Mouse (Mus musculus) layer of hippocampus, postnatal 10 days (tissue): Measurements from ENCODE around the gene Emc4. TPM values are rescaled to one million over a fixed set of nuclear protein-coding genes. Genes with fewer than 3 reads are reported as not detected.

Source experiments
- DNase-seq, 2 experiments: peaks; one replicate each; pipeline ENCODE4 v3.0.0; 2021; ENCODE audit warnings: low spot score in 2 of 2
- total RNA-seq, 2 experiments: library from RNA; stranded (reverse); gene quantifications; 2 replicates each; pipeline ENCODE4 v1.2.3; 2021

Emc4 gene
- total RNA-seq, 2 experiments from 2014 or later: 146 to 165 TPM

- DNase-seq: no peak
Observed at GRCm38 (mm10) chr2:112341117-112341516, 26.7 kb downstream of the Emc4 start.

DNA sequence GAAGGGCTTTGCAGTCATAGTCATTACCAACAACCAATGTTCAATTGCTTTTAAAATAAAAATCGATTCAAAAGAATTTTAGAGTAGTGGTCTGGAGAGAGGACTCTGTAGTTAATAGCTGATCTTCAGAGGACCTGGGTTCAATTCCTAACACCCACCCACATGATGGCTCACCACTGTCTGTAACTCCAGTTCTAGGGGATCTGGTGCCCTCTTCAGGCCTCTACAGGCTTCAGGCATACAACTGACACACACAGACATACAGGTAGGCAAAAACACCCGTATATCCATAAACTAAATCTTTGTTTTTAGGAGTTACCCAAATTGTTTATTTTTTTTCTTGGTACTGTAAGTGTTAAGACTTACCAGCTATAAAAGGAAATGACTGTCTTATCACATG, 28.1 kb downstream of the Emc4 start:
- no peak for DNase-seq

- DNase-seq: no peak
Observed at GRCm38 (mm10) chr2:112337211-112337610, 30.6 kb downstream of the Emc4 start.

GRCm38 (mm10) chr2:112332051-112332898, 35.6 kb downstream of the Emc4 start:
- DNase-seq: no peak

GRCm38 (mm10) chr2:112328069-112328777, 39.6 kb downstream of the Emc4 start:
- DNase-seq: no peak

DNA sequence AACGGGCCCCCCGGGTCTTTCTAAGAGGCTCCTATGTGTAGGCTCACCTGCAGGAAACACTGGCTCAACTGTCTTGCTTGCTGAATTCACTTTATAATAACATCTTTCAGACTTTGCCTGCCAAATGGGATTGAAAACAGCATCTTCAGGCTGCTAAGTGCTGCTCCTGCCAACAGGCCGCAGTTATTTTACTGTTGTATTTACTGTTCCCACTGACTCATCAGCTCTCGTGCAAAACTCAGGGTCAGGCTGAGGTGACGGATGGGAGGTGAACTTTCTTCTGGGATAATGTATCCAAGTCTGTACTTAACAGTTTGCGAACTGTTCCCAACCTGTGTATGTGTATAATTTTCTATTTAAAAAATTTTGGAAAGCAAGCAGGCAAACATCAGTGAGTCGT, 48.9 kb downstream of the Emc4 start:
- DNase-seq: no peak

GRCm38 (mm10) chr2:112318227-112318626, 49.6 kb downstream of the Emc4 start:
- no peak for DNase-seq

DNA sequence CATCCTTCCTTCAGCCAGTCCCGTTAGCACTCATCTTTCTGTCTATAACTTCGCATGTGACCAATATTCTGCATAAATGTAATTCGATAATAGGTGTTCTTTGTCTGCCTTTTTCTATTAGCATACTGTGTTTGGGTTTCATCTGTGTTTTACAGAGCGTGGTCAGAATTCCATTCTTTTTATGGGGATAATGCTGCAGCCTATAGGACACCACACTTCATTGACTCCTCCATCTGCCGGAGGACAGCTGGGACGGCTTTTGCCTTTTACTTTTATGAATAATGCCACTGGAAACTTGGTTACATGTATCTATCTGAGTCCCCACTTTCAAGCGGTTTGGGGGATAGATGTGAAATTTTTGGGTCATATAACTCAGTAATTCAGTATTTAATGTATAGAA, 52.2 kb downstream of the Emc4 start:
- no peak for DNase-seq

Other genes starting within 250 kb of the Emc4 start
- not detected for gene Olfr1316, start 233.1 kb downstream of the Emc4 start, total RNA-seq
- not detected for gene Olfr1317, start 227.7 kb downstream of the Emc4 start, total RNA-seq
- not detected for gene Olfr1318, start 213.8 kb downstream of the Emc4 start, total RNA-seq
- gene Lpcat4, start 128.6 kb downstream of the Emc4 start, total RNA-seq: 10 to 100 TPM; 59.7 to 62.4 TPM
- gene Nutm1, start 108.7 kb downstream of the Emc4 start, total RNA-seq: not detected
- gene Nop10, start 106.1 kb downstream of the Emc4 start, total RNA-seq: 10 to 100 TPM; 61.9 to 80.6 TPM
- 10 to 100 TPM; 81.2 to 83.7 TPM for gene Slc12a6, start 102.2 kb downstream of the Emc4 start, total RNA-seq
- 1 to 10 TPM; 1.0 to 1.3 TPM for gene Gm21985, start 101.7 kb downstream of the Emc4 start, total RNA-seq
- 10 to 100 TPM; 14.9 to 15.2 TPM for gene Katnbl1, start 11.2 kb upstream of the Emc4 start, total RNA-seq
- gene Emc7, start 87.0 kb upstream of the Emc4 start, total RNA-seq: 10 to 100 TPM; 32.8 to 33.3 TPM
- gene Chrm5, start 112.7 kb upstream of the Emc4 start, total RNA-seq: 10 to 100 TPM; 15.3 to 15.8 TPM
- gene Aven, start 124.9 kb upstream of the Emc4 start, total RNA-seq: 10 to 100 TPM in 1 of 2 experiments, 1 to 10 TPM in 1; 8.9 to 10.1 TPM